Mouse (Mus musculus): ENCODE results near the gene Fiz1.
"Not testable (repeated sequence)": the region's sequence is repeated elsewhere in the genome, so short reads cannot be mapped to it uniquely, and the experiment has no call there.

Gene Fiz1

GRCm38 (mm10) chr7:5008229-5008628 lies 6.3 kb downstream of the Fiz1 start:
- no peak for DNase-seq (ENCODE audit: low read depth, low spot score)

DNA sequence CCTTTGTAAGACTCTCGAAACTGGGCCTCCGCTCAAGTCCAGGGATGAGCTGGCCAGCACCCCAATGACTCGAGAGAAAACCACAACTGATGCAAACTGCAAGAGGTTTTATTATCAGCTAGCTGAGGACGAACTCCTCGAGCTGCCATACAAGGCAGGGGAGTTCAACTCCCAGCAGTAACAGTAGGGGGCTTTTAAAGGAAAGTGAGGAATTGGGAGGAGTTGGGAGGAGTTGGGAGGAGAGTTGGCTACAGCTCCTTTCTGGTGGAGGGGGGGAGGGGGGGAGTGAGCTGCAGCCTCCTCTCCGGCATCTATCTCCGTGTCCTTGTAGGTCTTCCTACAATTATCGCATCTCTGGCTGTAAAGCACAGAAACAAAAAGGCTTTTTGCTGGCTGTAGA lies 11.6 kb downstream of the Fiz1 start:
- DNase-seq (ENCODE audit: low read depth, low spot score): not testable (repeated sequence)

DNA sequence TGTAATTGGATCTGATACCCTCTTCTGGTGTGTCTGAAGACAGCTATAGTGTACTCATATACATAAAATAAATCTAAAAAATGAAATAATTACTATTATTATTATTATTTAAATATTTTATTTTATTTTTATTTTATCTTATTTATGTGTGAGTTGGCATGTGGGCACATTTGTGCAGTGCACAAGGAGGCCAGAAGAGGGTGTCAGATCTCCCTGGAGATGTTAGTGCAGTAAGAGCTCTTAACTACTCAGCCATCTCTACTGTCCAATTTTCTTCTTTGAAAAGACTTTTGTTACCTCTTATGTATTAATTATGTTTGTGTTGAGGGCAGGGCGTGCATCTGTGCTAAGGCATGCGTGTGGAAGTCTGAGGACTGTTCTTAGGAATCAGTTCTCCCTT lies 14.6 kb downstream of the Fiz1 start:
- DNase-seq (ENCODE audit: low read depth, low spot score): peak; percentile 54

GRCm38 (mm10) chr7:4996934-4997333 lies 17.6 kb downstream of the Fiz1 start:
- DNase-seq (ENCODE audit: low read depth, low spot score): no peak

GRCm38 (mm10) chr7:4996003-4996895 lies 18.2 kb downstream of the Fiz1 start, which contains the start of gene Zfp579:
TSS of gene Zfp579 (minus strand) at chr7:4996158.
- DNase-seq (ENCODE audit: low read depth, low spot score): peak; percentile 83

- DNase-seq (ENCODE audit: low read depth, low spot score): no peak
Measured at GRCm38 (mm10) chr7:4995268-4996002, 19.1 kb downstream of the Fiz1 start.

- no peak for DNase-seq (ENCODE audit: low read depth, low spot score)
Measured at GRCm38 (mm10) chr7:4993999-4994788, 20.3 kb downstream of the Fiz1 start.

- DNase-seq (ENCODE audit: low read depth, low spot score): no peak
Measured at GRCm38 (mm10) chr7:4993347-4993998, 21.0 kb downstream of the Fiz1 start.

DNA sequence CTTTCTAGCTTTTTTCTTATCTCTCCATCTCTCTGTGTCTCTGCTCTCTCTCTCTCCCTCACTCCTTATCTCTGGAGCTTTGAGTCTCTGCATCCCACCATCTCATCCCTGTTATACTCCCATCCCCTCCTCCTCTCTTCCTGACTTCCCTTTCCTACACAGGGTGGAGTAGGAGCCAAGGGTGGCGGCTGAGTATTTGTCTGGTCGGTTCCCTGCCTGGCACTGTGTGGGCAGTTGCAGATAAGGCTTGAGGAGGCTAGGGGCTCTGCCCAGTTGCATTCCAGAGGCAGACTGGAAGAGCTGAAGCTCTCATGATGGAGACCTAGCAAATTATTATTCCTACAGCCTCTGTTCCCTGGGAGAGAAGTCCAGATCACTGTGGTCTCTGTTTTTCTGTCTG lies 26.2 kb downstream of the Fiz1 start:
- no peak for DNase-seq (ENCODE audit: low read depth, low spot score)

GRCm38 (mm10) chr7:4976832-4977231 lies 37.7 kb downstream of the Fiz1 start:
- no peak for DNase-seq (ENCODE audit: low read depth, low spot score)

- no peak for DNase-seq (ENCODE audit: low read depth, low spot score)
Measured at GRCm38 (mm10) chr7:4975455-4975854, 39.0 kb downstream of the Fiz1 start.

DNA sequence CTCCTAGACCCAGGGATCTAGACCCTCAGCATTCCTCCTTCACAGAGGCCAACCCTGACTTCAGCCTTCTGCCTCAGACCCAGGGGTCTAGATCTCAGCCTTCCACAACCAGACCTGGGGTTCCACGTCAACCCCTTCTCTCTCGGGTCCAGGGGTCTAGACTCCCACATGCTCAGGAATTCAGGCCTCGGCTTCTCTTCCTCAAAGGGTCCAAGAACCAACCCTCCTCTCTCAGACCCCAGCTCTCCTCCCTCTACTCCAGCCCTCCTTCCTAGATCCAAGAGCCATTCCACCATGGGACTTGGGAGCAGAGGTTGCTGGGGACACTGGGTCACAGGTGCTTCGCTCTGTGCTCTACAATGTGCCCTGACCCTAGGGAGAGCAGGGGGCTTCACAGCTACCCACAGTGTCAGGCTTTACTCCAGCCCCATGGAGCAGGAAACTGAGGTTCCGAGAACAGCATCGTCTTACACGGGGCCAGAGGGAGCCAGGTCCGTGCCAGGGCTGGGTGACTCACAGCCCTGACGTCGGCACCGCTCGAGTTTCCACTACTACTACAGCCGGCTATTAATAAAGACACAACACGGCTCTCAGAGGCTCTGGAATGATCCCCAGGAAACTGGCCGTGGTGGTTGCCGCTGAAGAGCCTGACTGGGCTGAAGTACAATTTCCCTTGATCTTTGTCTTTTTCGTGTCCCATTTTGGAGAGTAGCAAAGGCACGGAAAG lies 42.0 kb downstream of the Fiz1 start:
- peak; percentile 10 for DNase-seq (ENCODE audit: low read depth, low spot score)

GRCm38 (mm10) chr7:4971710-4972109 lies 42.8 kb downstream of the Fiz1 start:
- no peak for DNase-seq (ENCODE audit: low read depth, low spot score)

DNA sequence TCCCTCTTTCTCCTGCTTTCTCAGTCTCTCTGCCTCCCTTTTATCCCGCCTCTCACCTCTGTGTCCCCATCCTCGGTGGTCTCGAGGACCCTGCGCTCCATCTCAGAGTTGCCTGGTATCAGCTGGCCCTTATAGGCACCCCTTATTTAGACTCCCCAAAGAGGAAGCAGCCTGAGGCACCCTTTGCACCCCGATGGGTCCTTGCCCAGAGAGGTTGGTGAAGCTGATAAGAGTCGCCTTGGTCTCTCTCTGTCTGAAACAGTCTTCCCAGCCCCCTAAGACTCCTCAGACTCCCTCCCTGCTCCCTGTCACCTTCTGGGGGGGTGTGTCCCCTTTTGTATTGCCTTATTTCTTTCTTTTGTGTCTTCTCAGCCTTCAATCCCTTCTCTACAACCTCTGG lies 43.4 kb downstream of the Fiz1 start, which contains the start of gene Sbk3:
TSS of gene Sbk3 (minus strand) at position 101 of the 400 bp plus-strand sequence.
- no peak for DNase-seq (ENCODE audit: low read depth, low spot score)

DNA sequence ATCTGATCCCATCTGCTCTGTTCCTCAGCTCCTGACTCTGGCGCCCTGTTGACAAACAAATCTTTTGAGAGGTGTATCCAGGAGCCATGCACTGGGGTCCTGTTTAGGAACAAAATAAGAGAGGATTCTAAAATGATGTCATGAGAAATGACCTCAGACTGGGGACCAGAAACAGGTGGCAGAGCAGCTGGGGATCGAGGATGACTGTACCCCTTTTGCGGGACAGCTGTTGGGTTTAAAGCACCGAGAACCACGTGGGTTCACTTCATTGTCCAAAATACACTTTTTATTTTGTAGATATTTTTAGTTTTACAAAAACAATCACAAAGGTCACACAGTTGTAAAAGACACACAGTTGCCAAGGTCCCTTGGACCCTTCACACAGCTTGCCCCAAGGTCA lies 49.5 kb downstream of the Fiz1 start:
- DNase-seq (ENCODE audit: low read depth, low spot score): no peak

GRCm38 (mm10) chr7:4964272-4964671 lies 50.2 kb downstream of the Fiz1 start, which contains the start of gene Sbk2:
TSS of gene Sbk2 (minus strand) at chr7:4964406.
- peak; percentile 82 for DNase-seq (ENCODE audit: low read depth, low spot score)

DNA sequence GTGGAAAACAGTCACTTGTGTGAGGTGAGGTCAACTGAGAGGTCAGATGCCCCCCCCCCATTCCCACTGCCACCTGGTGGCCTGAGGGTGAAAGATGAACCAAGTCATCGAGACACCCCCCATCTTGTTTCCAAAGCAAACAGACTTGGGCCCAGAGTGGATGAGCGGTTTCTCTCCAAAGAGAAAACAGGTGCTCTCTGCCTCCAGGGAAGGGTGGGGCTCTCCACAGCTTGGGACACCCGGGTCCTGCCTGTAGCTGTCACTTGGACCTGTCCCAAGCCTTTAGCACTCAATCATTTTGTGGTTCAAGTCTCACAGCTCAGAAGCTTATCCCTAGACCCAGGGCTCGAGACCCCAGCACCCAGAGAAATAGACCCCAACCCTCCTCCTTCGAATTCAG lies 51.0 kb downstream of the Fiz1 start:
- no peak for DNase-seq (ENCODE audit: low read depth, low spot score)

GRCm38 (mm10) chr7:4957361-4957760 lies 57.1 kb downstream of the Fiz1 start:
- no peak for DNase-seq (ENCODE audit: low read depth, low spot score)
